7 mouse cellular contexts compared by ENCODE assay signal in genomic region chr8:121668553-121668952, GRCm38 (mm10). TPM values are rescaled to one million over a fixed set of nuclear protein-coding genes. Genes with fewer than 3 reads are reported as not detected.
A peak's percentile ranks its signal among the peaks of the same experiment; 100 is the strongest.
DNase-seq lines count a peak whose midpoint lies in the region; ATAC-seq lines count a peak whose summit lies in the region.

No protein-coding gene starts in this region.

- no peak overlapping the region for H3K4me3 ChIP-seq in neural tube, embryonic 11.5 days (ENCODE audit: low read depth, low read length)
- H3K4me3 ChIP-seq in forebrain, embryonic 12.5 days (replicated peaks): no peak overlapping the region
- H3K4me3 ChIP-seq in intestine, embryonic 15.5 days (replicated peaks): no peak overlapping the region
- H3K4me3 ChIP-seq in stomach, embryonic 15.5 days (replicated peaks): no peak overlapping the region

- ATAC-seq in neural tube, embryonic 11.5 days (ENCODE audit: insufficient read depth, low FRiP score, low TSS enrichment): no peak
- peak; percentile 69 for ATAC-seq in forebrain, embryonic 12.5 days (ENCODE audit: low FRiP score)
- no peak for ATAC-seq in intestine, embryonic 15.5 days
- no peak for ATAC-seq in stomach, embryonic 15.5 days (ENCODE audit: insufficient read depth, low FRiP score, low read depth)

- H3K27ac ChIP-seq in neural tube, embryonic 11.5 days (ENCODE audit: low read depth, low read length): 0 out of 2 replicates have a peak overlapping the region, but pooled peaks have one; percentile 27
- peak overlapping the region; percentile 68 for H3K27ac ChIP-seq in forebrain, embryonic 12.5 days
- H3K27ac ChIP-seq in intestine, embryonic 15.5 days: peak overlapping the region; percentile 20; the same call in 1 of the 2 replicates
- H3K27ac ChIP-seq in stomach, embryonic 15.5 days: peak overlapping the region; percentile 44; the same call in 1 of the 2 replicates

- H3K27me3 ChIP-seq in neural tube, embryonic 11.5 days (ENCODE audit: control insufficient read depth, insufficient read depth, low read length): no peaks in the 10 kb centered on the region
- H3K27me3 ChIP-seq in forebrain, embryonic 12.5 days: peaks cover 5% of the 10 kb centered on the region; the same call in 1 of the 2 replicates
- no peaks in the 10 kb centered on the region for H3K27me3 ChIP-seq in intestine, embryonic 15.5 days (replicated peaks)
- H3K27me3 ChIP-seq in stomach, embryonic 15.5 days (replicated peaks): no peaks in the 10 kb centered on the region

- WGBS in neural tube, embryonic 11.5 days: 47% methylated on average over 6 of the region's 6 CpGs
- WGBS in forebrain, embryonic 12.5 days: 50% methylated on average over 6 of the region's 6 CpGs
- 50% methylated on average over 6 of the region's 6 CpGs for WGBS in intestine, embryonic 15.5 days
- WGBS in stomach, embryonic 15.5 days: 46% methylated on average over 6 of the region's 6 CpGs

- H3K9me3 ChIP-seq in neural tube, embryonic 11.5 days (ENCODE audit: control insufficient read depth, low read length): no peaks in the 10 kb centered on the region
- no peaks in the 10 kb centered on the region for H3K9me3 ChIP-seq in forebrain, embryonic 12.5 days
- H3K9me3 ChIP-seq in intestine, embryonic 15.5 days: no peaks in the 10 kb centered on the region
- no peaks in the 10 kb centered on the region for H3K9me3 ChIP-seq in stomach, embryonic 15.5 days

- peak; percentile 10 for DNase-seq in neural tube, embryonic 11.5 days (ENCODE audit: low spot score)
- no peak for DNase-seq in neural tube, embryonic 10.5 days (ENCODE audit: extremely low spot score, low spot score)
- DNase-seq in urinary bladder, postnatal 14 days (ENCODE audit: low spot score): no peak
- no peak for DNase-seq in adrenal gland, postnatal 10 days

- H3K4me2 ChIP-seq in neural tube, embryonic 11.5 days (ENCODE audit: low read depth): no peak overlapping the region
- no peak overlapping the region for H3K4me2 ChIP-seq in forebrain, embryonic 12.5 days
- H3K4me2 ChIP-seq in intestine, embryonic 15.5 days (replicated peaks): no peak overlapping the region
- no peak overlapping the region for H3K4me2 ChIP-seq in stomach, embryonic 15.5 days

- H3K9ac ChIP-seq in neural tube, embryonic 11.5 days (ENCODE audit: low read length): no peak overlapping the region; the same call in none of the 2 replicates
- H3K9ac ChIP-seq in forebrain, embryonic 12.5 days: no peak overlapping the region
- no peak overlapping the region for H3K9ac ChIP-seq in intestine, embryonic 15.5 days
- no peak overlapping the region for H3K9ac ChIP-seq in stomach, embryonic 15.5 days

- H3K36me3 ChIP-seq in neural tube, embryonic 11.5 days (ENCODE audit: control insufficient read depth, insufficient read depth, low read length): no peaks in the 10 kb centered on the region
- H3K36me3 ChIP-seq in forebrain, embryonic 12.5 days (replicated peaks): no peaks in the 10 kb centered on the region
- no peaks in the 10 kb centered on the region for H3K36me3 ChIP-seq in intestine, embryonic 15.5 days
- no peaks in the 10 kb centered on the region for H3K36me3 ChIP-seq in stomach, embryonic 15.5 days

- peaks cover 7% of the 10 kb centered on the region; the same call in 1 of the 2 replicates for H3K4me1 ChIP-seq in neural tube, embryonic 11.5 days (ENCODE audit: control insufficient read depth, insufficient read depth, low read length)
- peaks cover 22% of the 10 kb centered on the region for H3K4me1 ChIP-seq in forebrain, embryonic 12.5 days
- peaks cover 23% of the 10 kb centered on the region for H3K4me1 ChIP-seq in intestine, embryonic 15.5 days (replicated peaks)
- H3K4me1 ChIP-seq in stomach, embryonic 15.5 days: peaks cover 30% of the 10 kb centered on the region

RNA-seq across cellular contexts. Expression of gene Zcchc14, which starts 15.9 kb away (rescaled TPM):
- 21.3 and 23.3 TPM in 2 replicates for polyA plus RNA-seq in neural tube, embryonic 11.5 days (2014; fragmentation: Nextera tagmentation; extraction: Ambion mirVana)
- polyA plus RNA-seq in forebrain, embryonic 12.5 days (2016; fragmentation: Nextera tagmentation; extraction: Ambion mirVana): 28.3 and 30.5 TPM in 2 replicates
- polyA plus RNA-seq in intestine, embryonic 15.5 days (2015; fragmentation: Nextera tagmentation; extraction: Ambion mirVana): 10.7 and 11.2 TPM in 2 replicates
- polyA plus RNA-seq in stomach, embryonic 15.5 days (2015; fragmentation: Nextera tagmentation; extraction: Ambion mirVana): 12.6 and 13.0 TPM in 2 replicates
- total RNA-seq in adrenal gland, postnatal 10 days (2021): 10 to 100 TPM; 38.0 to 47.6 TPM
